Mouse (Mus musculus) limb, embryonic 15.5 days (tissue): ENCODE measurements around the gene Gpr174. TPM values are rescaled to one million over a fixed set of nuclear protein-coding genes. Genes with fewer than 3 reads are reported as not detected.

Experiments used
- ATAC-seq: fragments of 200-750 bp; cut with Nextera tagmentation; 2 replicates; pipeline ENCODE4 v1.8.0; 2017; ENCODE audit warnings: low read depth, moderate TSS enrichment; ENCODE audit not compliant: insufficient number of reproducible peaks, low FRiP score, low TSS enrichment
- H3K27ac ChIP-seq: fragments of 300-500 bp; sonication (generic); 2 replicates; pipeline ENCODE4 v1.5.1; 2015; ENCODE audit warnings: moderate library complexity, mild to moderate bottlenecking, inconsistent platforms
- H3K27me3 ChIP-seq: fragments of 300-500 bp; sonication (generic); 2 replicates; pipeline ENCODE4 v1.6.1; 2015; ENCODE audit warnings: inconsistent platforms
- H3K36me3 ChIP-seq: fragments of 300-500 bp; sonication (generic); 2 replicates; pipeline ENCODE4 v1.6.1; 2015; ENCODE audit warnings: inconsistent platforms
- H3K4me1 ChIP-seq: fragments of 300-500 bp; sonication (generic); 2 replicates; pipeline ENCODE4 v1.6.1; 2015; ENCODE audit warnings: inconsistent platforms
- H3K4me2 ChIP-seq: fragments of 300-500 bp; sonication (generic); 2 replicates; pipeline ENCODE4 v1.6.1; 2015; ENCODE audit warnings: mild to moderate bottlenecking, inconsistent platforms
- H3K4me3 ChIP-seq: fragments of 300-500 bp; sonication (generic); 2 replicates; pipeline ENCODE4 v1.5.1; 2015; ENCODE audit warnings: mild to moderate bottlenecking, inconsistent platforms
- H3K9ac ChIP-seq: fragments of 300-500 bp; sonication (generic); 2 replicates; pipeline ENCODE4 v1.6.1; 2015; ENCODE audit warnings: inconsistent platforms
- H3K9me3 ChIP-seq: fragments of 300-500 bp; sonication (generic); 2 replicates; pipeline ENCODE4 v1.6.1; 2016; ENCODE audit warnings: inconsistent platforms
- WGBS: fragments of 180-500 bp; shearing (Covaris S2); methylation state at CpG from one replicate; pipeline ENCODE4 v1.1.7; 2015; 5-methylcytosine and 5-hydroxymethylcytosine counted together
- polyA plus RNA-seq: library from polyadenylated mRNA; unstranded; fragments of >200 nt; fragmentation: Nextera tagmentation; extraction: Ambion mirVana; gene quantifications from 2 replicates; pipeline ENCODE4 v1.2.1, GENCODE M21; 2015

Gene Gpr174
- polyA plus RNA-seq, 1 experiment from 2014 or later = 0.38 TPM

- Histone ChIP-seq H3K4me1 (no peaks in the 10 kb centered on the region), H3K27me3 (no peaks in the 10 kb centered on the region), H3K4me3 (no peak overlapping the region), H3K27ac (no peak overlapping the region), H3K36me3 (no peaks in the 10 kb centered on the region), H3K4me2 (no peak overlapping the region), H3K9ac (no peak overlapping the region), H3K9me3 (no peaks in the 10 kb centered on the region)
- ATAC-seq = no peak
- 55% methylated on average over 5 of the region's 5 CpGs for WGBS
Measured at GRCm38 (mm10) chrX:107312533-107312932, 56.9 kb downstream of the Gpr174 start.

GRCm38 (mm10) chrX:107325697-107326381 lies 70.2 kb downstream of the Gpr174 start:
- Histone ChIP-seq H3K27ac (no peak overlapping the region), H3K9ac (no peak overlapping the region), H3K36me3 (no peaks in the 10 kb centered on the region), H3K9me3 (no peaks in the 10 kb centered on the region), H3K4me3 (no peak overlapping the region), H3K27me3 (no peaks in the 10 kb centered on the region), H3K4me1 (no peaks in the 10 kb centered on the region), H3K4me2 (no peak overlapping the region)
- no peak for ATAC-seq
- WGBS = 86% methylated on average over 8 of the region's 8 CpGs

DNA sequence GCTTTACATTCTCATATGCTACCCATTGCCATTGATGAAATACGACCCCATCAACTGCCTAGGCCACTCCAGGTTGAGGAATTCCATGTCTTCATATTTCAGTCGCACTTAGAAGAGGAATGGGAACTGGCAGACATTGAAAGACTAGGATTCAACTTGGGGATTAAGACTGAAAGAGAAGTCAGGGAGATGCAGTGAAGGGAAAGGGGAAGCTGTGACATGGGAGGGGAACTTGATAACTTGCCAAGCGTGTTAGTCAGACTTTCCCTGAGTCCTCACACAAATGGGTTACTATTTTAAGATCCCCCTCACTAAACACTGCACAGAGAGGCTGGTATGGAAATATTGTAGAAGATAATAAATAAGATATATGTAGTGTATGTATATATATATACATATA lies 74.2 kb downstream of the Gpr174 start:
- 68% methylated on average over 3 of the region's 3 CpGs for WGBS
- no peak for ATAC-seq

GRCm38 (mm10) chrX:107336609-107337008 lies 80.9 kb downstream of the Gpr174 start:
- no peak overlapping the region for H3K4me2 ChIP-seq

More for the DNA sequence above, 74.2 kb downstream of the Gpr174 start:
- Histone ChIP-seq H3K36me3 (no peaks in the 10 kb centered on the region), H3K27me3 (no peaks in the 10 kb centered on the region), H3K4me2 (no peak overlapping the region), H3K9me3 (no peaks in the 10 kb centered on the region), H3K4me1 (no peaks in the 10 kb centered on the region), H3K27ac (no peak overlapping the region), H3K9ac (no peak overlapping the region), H3K4me3 (no peak overlapping the region)

DNA sequence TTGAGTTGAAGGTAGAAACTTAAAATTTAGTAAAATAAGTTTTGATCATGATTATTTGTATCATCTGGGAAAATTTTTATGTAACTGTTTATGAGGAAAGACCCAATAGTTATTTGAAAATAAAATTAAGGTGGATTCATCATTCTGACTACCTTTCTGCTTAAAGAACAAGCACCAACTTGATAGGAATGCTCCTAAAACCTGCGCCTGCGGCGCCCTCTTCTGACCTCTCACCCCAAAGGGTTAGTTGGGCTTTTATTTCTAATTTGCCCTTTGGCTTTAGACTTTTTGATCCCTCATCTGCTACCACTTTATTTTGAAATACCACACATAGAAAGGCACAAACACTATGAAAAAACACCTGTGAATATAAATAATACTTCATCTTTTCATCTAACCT lies 86.3 kb downstream of the Gpr174 start:
- ATAC-seq = no peak
- H3K4me3 ChIP-seq = no peak overlapping the region
- no peaks in the 10 kb centered on the region for H3K4me1 ChIP-seq
- no peaks in the 10 kb centered on the region for H3K9me3 ChIP-seq
- H3K36me3 ChIP-seq = no peaks in the 10 kb centered on the region
- no peak overlapping the region for H3K9ac ChIP-seq
- H3K27me3 ChIP-seq = no peaks in the 10 kb centered on the region
- WGBS = 54% methylated on average over 3 of the region's 3 CpGs
- no peak overlapping the region for H3K4me2 ChIP-seq
- H3K27ac ChIP-seq = no peak overlapping the region

More at GRCm38 (mm10) chrX:107336609-107337008, 80.9 kb downstream of the Gpr174 start:
- Histone ChIP-seq H3K27ac (no peak overlapping the region), H3K4me1 (no peaks in the 10 kb centered on the region), H3K9ac (no peak overlapping the region), H3K4me3 (no peak overlapping the region), H3K36me3 (no peaks in the 10 kb centered on the region), H3K9me3 (no peaks in the 10 kb centered on the region), H3K27me3 (no peaks in the 10 kb centered on the region)
- WGBS = 75% methylated on average over 1 of the region's 1 CpGs
- no peak for ATAC-seq

Other genes starting within 250 kb of the Gpr174 start
- 0.17 and 0.23 TPM in 2 replicates for gene P2ry10, start 167.4 kb upstream of the Gpr174 start, polyA plus RNA-seq
- 3.6 and 6.0 TPM in 2 replicates for gene P2ry10b, start 107.0 kb upstream of the Gpr174 start, polyA plus RNA-seq
- gene Itm2a, start 147.5 kb downstream of the Gpr174 start, polyA plus RNA-seq = 1,289 and 1,937 TPM in 2 replicates